Mouse (Mus musculus) ES-E14 (cell line): ENCODE measurements around the gene Dlgap1.

ENCODE experiments used
- CHD2 ChIP-seq: IDR thresholded peaks from 2 replicates; pipeline ENCODE4 v1.6.1; 2014; ENCODE audit warnings: mild to moderate bottlenecking, low read depth, low read length, inconsistent platforms
- MAFK ChIP-seq: IDR thresholded peaks from 2 replicates; pipeline ENCODE4 v1.6.1; 2014; ENCODE audit warnings: mild to moderate bottlenecking, low read depth, low read length, inconsistent platforms; ENCODE audit not compliant: insufficient read depth

DNA sequence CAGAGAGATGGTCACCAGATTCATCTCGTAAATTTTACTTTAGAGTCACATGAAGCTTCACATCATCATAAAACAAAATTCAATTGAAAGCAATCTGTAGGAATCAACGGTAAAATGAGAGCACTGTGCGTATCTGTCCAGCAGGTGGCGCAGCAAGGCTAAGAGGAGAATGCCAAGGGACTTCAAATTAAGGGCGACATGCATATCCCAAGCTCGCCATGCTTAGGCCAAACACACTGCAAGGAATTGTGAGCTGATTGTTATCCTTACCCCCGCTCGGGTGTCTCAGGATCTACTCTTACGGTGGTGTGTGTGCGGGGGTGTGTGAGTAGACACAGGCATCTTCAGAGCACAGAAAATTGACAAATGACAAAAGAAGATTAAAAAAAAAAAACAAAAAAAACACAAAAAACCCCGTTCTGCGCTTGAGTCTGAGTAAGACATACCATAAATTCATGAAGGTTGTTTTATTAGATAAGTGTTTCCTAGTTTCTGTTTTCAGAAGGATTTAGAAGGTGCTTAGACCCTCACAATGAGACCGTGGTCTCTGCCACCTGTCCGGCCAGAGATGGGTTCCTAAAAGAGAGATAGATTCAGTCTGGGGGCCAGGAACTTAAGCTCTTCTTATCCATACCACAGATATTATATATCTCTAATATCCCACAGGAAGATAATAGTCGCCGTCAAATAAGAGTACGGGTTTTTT is 461.0 kb downstream of the Dlgap1 start:
- TF ChIP-seq CHD2: no peak
- TF ChIP-seq MAFK: no peak
